Mouse (Mus musculus) CD8-positive naive resting alpha-beta T cell, adult 57 days (primary cell): ENCODE data around the gene C77080. TPM values are rescaled to one million over a fixed set of nuclear protein-coding genes. Genes with fewer than 3 reads are reported as not detected.

Source experiments
- total RNA-seq: library from RNA; stranded (reverse); gene quantifications from one replicate; pipeline ENCODE4 v1.2.4, GENCODE M21; 2023

The C77080 gene
- 0.18 TPM for total RNA-seq

GRCm38 (mm10) chr4:129261196-129261595, at the start of gene C77080:
Gene C77080, minus strand, starts transcription at chr4:129261404.

GRCm38 (mm10) chr4:129287472-129287981, 26.3 kb upstream of the C77080 start, which contains the start of gene Sync:
Gene Sync, plus strand, starts transcription at chr4:129287617.

GRCm38 (mm10) chr4:129189542-129190519, 71.4 kb downstream of the C77080 start, which contains the start of the genes S100pbp and Yars:
Gene S100pbp, minus strand, starts transcription at chr4:129189727.
Gene Yars, plus strand, starts transcription at chr4:129189760.

Other genes starting within 250 kb of the C77080 start
- 57.0 TPM for gene Rnf19b, start 203.1 kb downstream of the C77080 start, total RNA-seq
- not detected for gene Tmem54, start 155.9 kb downstream of the C77080 start, total RNA-seq
- 0.46 TPM for gene Hpca, start 139.4 kb downstream of the C77080 start, total RNA-seq
- 0.18 TPM for gene Fndc5, start 124.4 kb downstream of the C77080 start, total RNA-seq
- gene S100pbp, start 71.7 kb downstream of the C77080 start, total RNA-seq: 38.5 TPM
- 60.3 TPM for gene Yars, start 71.6 kb downstream of the C77080 start, total RNA-seq
- not detected for gene Sync, start 26.2 kb upstream of the C77080 start, total RNA-seq
- 144 TPM for gene Rbbp4, start 74.0 kb upstream of the C77080 start, total RNA-seq
- 37.8 TPM for gene Zbtb8os, start 74.3 kb upstream of the C77080 start, total RNA-seq
- 5.4 TPM for gene Zbtb8a, start 116.7 kb upstream of the C77080 start, total RNA-seq
- not detected for gene Zbtb8b, start 179.4 kb upstream of the C77080 start, total RNA-seq
- gene Bsdc1, start 200.2 kb upstream of the C77080 start, total RNA-seq: 107 TPM
- gene Tssk3, start 229.6 kb upstream of the C77080 start, total RNA-seq: not detected
- 3.3 TPM for gene Fam229a, start 229.8 kb upstream of the C77080 start, total RNA-seq